Mouse (Mus musculus) skeletal muscle tissue, postnatal 0 days (tissue): ENCODE data around the gene Ak8. TPM values are rescaled to one million over a fixed set of nuclear protein-coding genes. Genes with fewer than 3 reads are reported as not detected.

ENCODE experiments used
- microRNA-seq, 2 experiments: library from miRNA; unstranded; fragments of <30 nt; microRNA quantifications; one replicate each; pipeline ENCODE4; 2016
- polyA plus RNA-seq: library from polyadenylated mRNA; unstranded; fragments of >200 nt; fragmentation: Nextera tagmentation; extraction: Ambion mirVana; gene quantifications from 2 replicates; pipeline ENCODE4 v1.2.1, GENCODE M21; 2015

Gene Ak8
- 0.21 and 0.27 TPM in 2 replicates for polyA plus RNA-seq

DNA sequence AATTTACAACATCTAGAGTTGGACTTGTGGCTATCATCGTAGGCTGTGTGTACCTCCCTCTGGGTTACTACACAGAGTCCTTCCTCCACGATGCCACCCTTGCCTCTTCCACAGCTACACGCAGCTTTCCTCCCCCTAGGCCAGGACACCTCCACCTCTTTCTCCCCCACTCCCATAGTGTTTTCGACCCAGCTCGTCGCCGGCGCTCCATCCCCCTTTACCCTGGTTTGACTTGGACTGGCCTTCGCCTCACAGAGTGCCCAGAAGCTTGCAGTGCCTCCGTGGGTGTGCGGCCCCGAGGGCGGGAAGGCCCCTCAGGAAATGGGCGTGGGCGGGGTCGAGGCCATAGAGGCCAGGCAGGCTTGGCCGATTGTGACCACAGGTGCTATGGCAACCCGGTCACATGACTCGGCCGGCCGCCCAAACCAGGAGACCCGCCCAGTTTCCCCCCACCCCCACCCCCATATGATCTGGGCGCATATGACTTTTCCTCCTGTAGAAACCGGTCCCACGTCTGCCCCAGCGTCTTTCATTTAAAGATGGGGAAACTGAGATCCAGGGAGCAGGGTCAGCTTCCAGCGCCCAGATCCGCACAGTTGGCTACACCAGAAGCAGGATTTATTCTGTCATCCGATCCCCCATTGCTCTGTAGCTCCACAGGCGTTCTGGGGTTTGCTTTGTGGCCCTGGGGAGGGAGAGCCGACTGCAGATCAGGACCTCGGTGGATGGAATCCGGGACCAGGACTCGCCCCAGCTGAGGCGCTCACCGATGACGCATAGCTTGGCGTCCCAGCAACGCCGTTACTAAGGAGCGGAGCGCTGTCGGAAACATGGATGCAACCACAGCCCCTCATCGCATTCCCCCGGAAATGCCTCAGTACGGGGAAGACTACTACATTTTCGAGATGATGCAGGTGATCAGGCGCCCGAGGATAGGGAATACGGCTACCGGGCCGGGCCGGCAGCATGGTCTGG lies at the start of gene Ak8, which contains the start of gene Spaca9:
Ak8 (plus strand) TSS at position 804 of the 975 bp plus-strand sequence.
Spaca9 (minus strand) TSS at position 367 of the 975 bp plus-strand sequence.

DNA sequence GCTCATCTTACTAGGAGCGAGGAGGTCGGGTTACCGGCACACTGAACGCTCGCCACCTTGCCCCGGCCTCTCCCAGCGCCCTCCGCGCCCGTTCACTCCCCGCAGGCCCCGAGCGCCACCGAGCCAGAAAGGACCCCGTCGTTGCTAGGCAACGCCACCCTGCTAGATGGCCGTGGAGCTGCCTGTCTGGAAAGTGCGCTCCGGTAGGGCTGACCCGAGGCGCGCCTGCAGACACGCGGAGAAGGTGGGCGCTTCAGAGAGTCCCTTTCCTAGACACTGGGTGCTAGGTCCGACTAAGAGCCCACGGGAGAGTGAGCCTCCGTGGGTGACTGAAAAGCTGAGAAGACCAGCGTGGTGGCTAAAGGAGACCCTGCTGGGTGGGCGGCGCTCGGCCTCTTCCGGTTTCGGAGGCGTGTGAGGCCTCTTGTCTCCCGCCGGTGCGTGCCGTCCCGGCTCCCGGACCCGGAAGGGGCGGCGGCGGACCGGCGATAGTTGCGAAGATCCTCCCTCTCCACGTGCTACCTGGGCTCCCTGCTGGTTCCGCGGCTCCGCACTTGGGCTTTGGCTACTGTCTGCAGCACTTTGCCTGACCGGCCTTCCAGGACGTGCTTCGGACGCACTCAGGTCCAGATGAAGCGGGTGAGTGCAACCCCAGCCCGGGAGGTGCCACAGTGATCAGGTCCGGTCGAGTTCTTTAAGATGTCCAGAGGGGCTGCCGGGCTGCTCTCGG lies 140.4 kb downstream of the Ak8 start, which contains the start of the genes Gtf3c4 and Ddx31:
Gtf3c4 (minus strand) TSS at position 139 of the 730 bp plus-strand sequence.
Ddx31 (plus strand) TSS at position 185 of the 730 bp plus-strand sequence.

Small RNA genes lying within 50 kb of the gene (microRNA-seq; reads per million reads assigned to microRNA genes)
- 0.30 to 0.42 reads per million in 2 experiments for gene Mir3088

Other genes starting within 250 kb of the Ak8 start
- gene 1700007K13Rik, start 233.8 kb upstream of the Ak8 start, polyA plus RNA-seq: not detected in 2 replicates
- gene Mrps2, start 232.1 kb upstream of the Ak8 start, polyA plus RNA-seq: 42.1 and 44.5 TPM in 2 replicates
- gene Gbgt1, start 203.3 kb upstream of the Ak8 start, polyA plus RNA-seq: 0.55 and 1.0 TPM in 2 replicates
- 2.2 and 3.8 TPM in 2 replicates for gene Gm10134, start 194.1 kb upstream of the Ak8 start, polyA plus RNA-seq
- 33.4 and 35.1 TPM in 2 replicates for gene Ralgds, start 187.0 kb upstream of the Ak8 start, polyA plus RNA-seq
- gene Cel, start 136.8 kb upstream of the Ak8 start, polyA plus RNA-seq: not detected in 2 replicates
- gene Gtf3c5, start 116.4 kb upstream of the Ak8 start, polyA plus RNA-seq: 11.6 and 12.4 TPM in 2 replicates
- gene Gfi1b, start 78.2 kb upstream of the Ak8 start, polyA plus RNA-seq: 0.08 TPM in 1 of 2 replicates, not detected in the other
- 8.8 and 9.4 TPM in 2 replicates for gene Tsc1, start 58.9 kb upstream of the Ak8 start, polyA plus RNA-seq
- 0.62 and 0.94 TPM in 2 replicates for gene Spaca9, start 437 bp upstream of the Ak8 start, polyA plus RNA-seq
- 4.6 TPM in 2 replicates for gene Gtf3c4, start 140.2 kb downstream of the Ak8 start, polyA plus RNA-seq
- gene Ddx31, start 140.2 kb downstream of the Ak8 start, polyA plus RNA-seq: 3.6 and 4.0 TPM in 2 replicates
- gene Barhl1, start 216.5 kb downstream of the Ak8 start, polyA plus RNA-seq: not detected in 2 replicates